Mouse (Mus musculus) myocyte (in vitro differentiated cells): ENCODE measurements around the gene Tmem176b. TPM values are rescaled to one million over a fixed set of nuclear protein-coding genes. Genes with fewer than 3 reads are reported as not detected.

ENCODE experiments used
- H3K27me3 ChIP-seq: one replicate; pipeline ENCODE4 v1.6.1; 2011; ENCODE audit not compliant: control insufficient read depth, insufficient read depth, insufficient read length
- H3K36me3 ChIP-seq: one replicate; pipeline ENCODE4 v1.6.1; 2011; ENCODE audit not compliant: control insufficient read depth, insufficient read depth
- H3K4me2 ChIP-seq: one replicate; pipeline ENCODE4 v1.6.1; 2011; ENCODE audit warnings: low read depth, control low read depth
- H3K4me3 ChIP-seq: one replicate; pipeline ENCODE4 v1.5.1; 2011; ENCODE audit warnings: mild to moderate bottlenecking, control low read depth, moderate library complexity
- H3K79me2 ChIP-seq: one replicate; pipeline ENCODE4 v1.6.1; 2011; ENCODE audit not compliant: control insufficient read depth, insufficient read depth
- H3ac ChIP-seq: one replicate; pipeline ENCODE4 v1.6.1; 2011; ENCODE audit not compliant: control insufficient read depth, insufficient read length
- CEBPB ChIP-seq: IDR thresholded peaks from 2 replicates; pipeline ENCODE4 v1.6.1; 2011; ENCODE audit warnings: mild to moderate bottlenecking, moderate library complexity; ENCODE audit not compliant: poor library complexity, insufficient read depth, severe bottlenecking
- E2F4 ChIP-seq: IDR thresholded peaks from one replicate; pipeline ENCODE4 v1.6.1; 2011; ENCODE audit warnings: mild to moderate bottlenecking, control low read depth, moderate library complexity; ENCODE audit not compliant: insufficient read depth
- MAX ChIP-seq: IDR thresholded peaks from one replicate; pipeline ENCODE4 v1.6.1; 2011; ENCODE audit warnings: low read depth, mild to moderate bottlenecking, control low read depth
- MYOD1 ChIP-seq, 3 experiments: IDR thresholded peaks; one replicate each; pipeline ENCODE4 v1.6.1; 2011; ENCODE audit warnings: control low read depth in 2 of 3, low read depth in 2 of 3, mild to moderate bottlenecking in 2 of 3, moderate library complexity in 1 of 3; ENCODE audit not compliant: insufficient read length in 2 of 3, control insufficient read depth in 1 of 3
- MYOG ChIP-seq, 3 experiments: IDR thresholded peaks; one replicate each; pipeline ENCODE4 v1.6.1; 2011; ENCODE audit warnings: control low read depth in 2 of 3, low read depth in 2 of 3, mild to moderate bottlenecking in 2 of 3; ENCODE audit not compliant: insufficient read length in 2 of 3, control insufficient read depth in 1 of 3, insufficient read depth in 1 of 3
- POLR2A ChIP-seq: IDR thresholded peaks from one replicate; pipeline ENCODE4 v1.6.1; 2011; ENCODE audit warnings: low read depth, mild to moderate bottlenecking, control low read depth, moderate library complexity; ENCODE audit not compliant: insufficient read length
- POLR2AphosphoS2 ChIP-seq: IDR thresholded peaks from one replicate; pipeline ENCODE4 v1.6.1; 2011; ENCODE audit warnings: low read depth, control low read depth; ENCODE audit not compliant: insufficient read length
- REST ChIP-seq: IDR thresholded peaks from one replicate; pipeline ENCODE4 v1.6.1; 2011; ENCODE audit warnings: mild to moderate bottlenecking, control low read depth, moderate library complexity; ENCODE audit not compliant: insufficient read depth, insufficient read length
- SRF ChIP-seq: IDR thresholded peaks from one replicate; pipeline ENCODE4 v1.6.1; 2011; ENCODE audit warnings: low read depth; ENCODE audit not compliant: control insufficient read depth, insufficient read length
- TCF12 ChIP-seq: IDR thresholded peaks from one replicate; pipeline ENCODE4 v1.6.1; 2011; ENCODE audit warnings: mild to moderate bottlenecking, control low read depth; ENCODE audit not compliant: poor library complexity, insufficient read depth, severe bottlenecking
- TCF3 ChIP-seq: IDR thresholded peaks from one replicate; pipeline ENCODE4 v1.6.1; 2011; ENCODE audit warnings: low read depth, control low read depth; ENCODE audit not compliant: insufficient read length
- USF1 ChIP-seq: IDR thresholded peaks from one replicate; pipeline ENCODE4 v1.6.1; 2011; ENCODE audit warnings: low read depth, mild to moderate bottlenecking, control low read depth, moderate library complexity
- polyA plus RNA-seq: library from polyadenylated mRNA; unstranded; fragments of >200 nt; fragmentation: generic; extraction: Trizol; gene quantifications from one replicate; pipeline ENCODE4 v1.2.1, GENCODE M21; 2012; ENCODE audit warnings: missing spikeins

The Tmem176b gene
- polyA plus RNA-seq = 9.9 TPM

- no peaks in the 10 kb centered on the region for H3K36me3 ChIP-seq
- TF ChIP-seq MAX (no peak), POLR2A (no peak), E2F4 (no peak), TCF3 (no peak), SRF (no peak), USF1 (no peak), REST (no peak), MYOG (IDR thresholded peaks at IDR 0.05; ENCODE audit: control insufficient read depth in 1 of 3, insufficient read depth in 1 of 3, insufficient read length in 2 of 3, low read depth in 2 of 3) (no peak), TCF12 (no peak), MYOD1 (IDR thresholded peaks at IDR 0.05; ENCODE audit: control insufficient read depth in 1 of 3, insufficient read length in 2 of 3, low read depth in 2 of 3) (no peak), POLR2AphosphoS2 (no peak), CEBPB (no peak)
- no peak within 1 kb of the TSS for H3ac ChIP-seq
- no peaks in the 10 kb centered on the region for H3K79me2 ChIP-seq
- H3K4me3 ChIP-seq = no peak within 1 kb of the TSS
- H3K4me2 ChIP-seq = no peak within 1 kb of the TSS
- H3K27me3 ChIP-seq = no peaks in the 10 kb centered on the region
These were observed at the start of gene Tmem176b for GRCm38 (mm10) chr6:48840973-48841625. Gene Tmem176b (minus strand): TSS chr6:48841496.

GRCm38 (mm10) chr6:48876510-48877135, 35.3 kb upstream of the Tmem176b start:
- H3ac ChIP-seq = no peak overlapping the region

GRCm38 (mm10) chr6:48875515-48875914, 34.2 kb upstream of the Tmem176b start:
- TF ChIP-seq SRF = no peak
- no peak for TF ChIP-seq MAX
- no peak for TF ChIP-seq REST
- TF ChIP-seq MYOD1 (IDR thresholded peaks at IDR 0.05; ENCODE audit: control insufficient read depth in 1 of 3, insufficient read length in 2 of 3, low read depth in 2 of 3) = no peak
- TF ChIP-seq TCF12 = no peak
- no peak for TF ChIP-seq TCF3
- TF ChIP-seq MYOG (IDR thresholded peaks at IDR 0.05; ENCODE audit: control insufficient read depth in 1 of 3, insufficient read depth in 1 of 3, insufficient read length in 2 of 3, low read depth in 2 of 3) = no peak
- TF ChIP-seq POLR2AphosphoS2 = no peak
- no peak for TF ChIP-seq USF1
- TF ChIP-seq E2F4 = no peak
- TF ChIP-seq POLR2A = no peak
- TF ChIP-seq CEBPB = no peak
- H3K36me3 ChIP-seq = no peaks in the 10 kb centered on the region

More at GRCm38 (mm10) chr6:48876510-48877135, 35.3 kb upstream of the Tmem176b start:
- Histone ChIP-seq H3K27me3 (no peaks in the 10 kb centered on the region), H3K4me3 (no peak overlapping the region), H3K4me2 (no peak overlapping the region), H3K79me2 (no peaks in the 10 kb centered on the region), H3K36me3 (no peaks in the 10 kb centered on the region)
- TF ChIP-seq POLR2AphosphoS2 (no peak), CEBPB (no peak), MYOG (IDR thresholded peaks at IDR 0.05; ENCODE audit: control insufficient read depth in 1 of 3, insufficient read depth in 1 of 3, insufficient read length in 2 of 3, low read depth in 2 of 3) (no peak), MAX (no peak), USF1 (no peak), REST (no peak), TCF12 (no peak), TCF3 (no peak), SRF (no peak), E2F4 (no peak), MYOD1 (IDR thresholded peaks at IDR 0.05; ENCODE audit: control insufficient read depth in 1 of 3, insufficient read length in 2 of 3, low read depth in 2 of 3) (no peak), POLR2A (no peak)

GRCm38 (mm10) chr6:48874576-48874975, 33.3 kb upstream of the Tmem176b start:
- Histone ChIP-seq H3K4me3 (no peak overlapping the region), H3ac (no peak overlapping the region), H3K79me2 (no peaks in the 10 kb centered on the region), H3K27me3 (no peaks in the 10 kb centered on the region), H3K36me3 (no peaks in the 10 kb centered on the region), H3K4me2 (no peak overlapping the region)
- no peak for TF ChIP-seq REST
- TF ChIP-seq USF1 = no peak
- TF ChIP-seq TCF12 = no peak
- TF ChIP-seq SRF = no peak
- TF ChIP-seq MYOG (IDR thresholded peaks at IDR 0.05; ENCODE audit: control insufficient read depth in 1 of 3, insufficient read depth in 1 of 3, insufficient read length in 2 of 3, low read depth in 2 of 3) = no peak
- no peak for TF ChIP-seq TCF3
- TF ChIP-seq MYOD1 (IDR thresholded peaks at IDR 0.05; ENCODE audit: control insufficient read depth in 1 of 3, insufficient read length in 2 of 3, low read depth in 2 of 3) = no peak
- no peak for TF ChIP-seq POLR2AphosphoS2

More at GRCm38 (mm10) chr6:48875515-48875914, 34.2 kb upstream of the Tmem176b start:
- H3K27me3 ChIP-seq = no peaks in the 10 kb centered on the region
- H3K79me2 ChIP-seq = no peaks in the 10 kb centered on the region
- no peak overlapping the region for H3K4me3 ChIP-seq
- H3K4me2 ChIP-seq = no peak overlapping the region
- H3ac ChIP-seq = no peak overlapping the region
